Mouse (Mus musculus): ENCODE data around the gene Bcr. TPM values are rescaled to one million over a fixed set of nuclear protein-coding genes. Genes with fewer than 3 reads are reported as not detected.

The Bcr gene
- total RNA-seq, 2 experiments from 2014 or later = 92.8 to 112 TPM

- intact Hi-C loops (cut with DNase I) = no loop called here
- peak; percentile 94 to 98 for DNase-seq (ENCODE audit: low spot score in 2 of 2)
These were observed 151.6 kb downstream of the Bcr start, which contains the start of gene Specc1l for GRCm38 (mm10) chr10:75211807-75212645. TSS of gene Specc1l (plus strand) at chr10:75212073.

GRCm38 (mm10) chr10:75212981-75213380, 152.6 kb downstream of the Bcr start:
- peak in 1 of 2 experiments; percentile 20 for DNase-seq (ENCODE audit: low spot score in 2 of 2)
- intact Hi-C loops (cut with DNase I) = no loop called here

- intact Hi-C loops (cut with DNase I) = no loop called here
- no peak for DNase-seq (ENCODE audit: low spot score in 2 of 2)
These were observed 160.3 kb downstream of the Bcr start for GRCm38 (mm10) chr10:75220722-75221121.

GRCm38 (mm10) chr10:75221936-75222610, 161.7 kb downstream of the Bcr start:
- intact Hi-C loops (cut with DNase I) = no loop called here
- DNase-seq (ENCODE audit: low spot score in 2 of 2) = no peak

GRCm38 (mm10) chr10:75222611-75222998, 162.2 kb downstream of the Bcr start:
- intact Hi-C loops (cut with DNase I) = no loop called here
- DNase-seq (ENCODE audit: low spot score in 2 of 2) = peak in 1 of 2 experiments; percentile 34

GRCm38 (mm10) chr10:75224154-75224553, 163.8 kb downstream of the Bcr start:
- no peak for DNase-seq (ENCODE audit: low spot score in 2 of 2)
- intact Hi-C loops (cut with DNase I) = no loop called here

- intact Hi-C loops (cut with DNase I) = no loop called here
- no peak for DNase-seq (ENCODE audit: low spot score in 2 of 2)
These were observed 164.2 kb downstream of the Bcr start for GRCm38 (mm10) chr10:75224630-75225029.

- DNase-seq (ENCODE audit: low spot score in 2 of 2) = no peak
- intact Hi-C loops (cut with DNase I) = no loop called here
These were observed 167.0 kb downstream of the Bcr start for GRCm38 (mm10) chr10:75227381-75227780.

- intact Hi-C loops (cut with DNase I) = no loop called here
- DNase-seq (ENCODE audit: low spot score in 2 of 2) = no peak
These were observed 170.2 kb downstream of the Bcr start for GRCm38 (mm10) chr10:75230572-75230971.

- intact Hi-C loops (cut with DNase I) = no loop called here
- no peak for DNase-seq (ENCODE audit: low spot score in 2 of 2)
These were observed 171.5 kb downstream of the Bcr start for GRCm38 (mm10) chr10:75231876-75232275.

- DNase-seq (ENCODE audit: low spot score in 2 of 2) = no peak
- intact Hi-C loops (cut with DNase I) = no loop called here
These were observed 172.3 kb downstream of the Bcr start for GRCm38 (mm10) chr10:75232612-75233155.

- no peak for DNase-seq (ENCODE audit: low spot score in 2 of 2)
- intact Hi-C loops (cut with DNase I) = no loop called here
These were observed 173.1 kb downstream of the Bcr start for GRCm38 (mm10) chr10:75233489-75233888.

Other genes starting within 250 kb of the Bcr start
- 100 to 1,000 TPM; 124 to 133 TPM for gene Gnaz, start 93.4 kb upstream of the Bcr start, total RNA-seq (2021)
- under 1 TPM; 0.25 to 0.55 TPM for gene Rsph14, start 28.0 kb upstream of the Bcr start, total RNA-seq (2021)
- gene Rab36, start 23.5 kb upstream of the Bcr start, total RNA-seq (2021) = 10 to 100 TPM; 29.3 to 35.7 TPM
- 10 to 100 TPM; 38.9 to 41.4 TPM for gene Specc1l, start 151.5 kb downstream of the Bcr start, total RNA-seq (2021)

Data from left cerebral cortex, postnatal 25 days (tissue).